Mouse (Mus musculus): ENCODE results near the gene Scfd1.

Gene Scfd1

GRCm38 (mm10) chr12:51377003-51377887, at the start of gene Scfd1:
Gene Scfd1, plus strand, starts transcription at chr12:51377510.
- peak; percentile 95 for DNase-seq

DNA sequence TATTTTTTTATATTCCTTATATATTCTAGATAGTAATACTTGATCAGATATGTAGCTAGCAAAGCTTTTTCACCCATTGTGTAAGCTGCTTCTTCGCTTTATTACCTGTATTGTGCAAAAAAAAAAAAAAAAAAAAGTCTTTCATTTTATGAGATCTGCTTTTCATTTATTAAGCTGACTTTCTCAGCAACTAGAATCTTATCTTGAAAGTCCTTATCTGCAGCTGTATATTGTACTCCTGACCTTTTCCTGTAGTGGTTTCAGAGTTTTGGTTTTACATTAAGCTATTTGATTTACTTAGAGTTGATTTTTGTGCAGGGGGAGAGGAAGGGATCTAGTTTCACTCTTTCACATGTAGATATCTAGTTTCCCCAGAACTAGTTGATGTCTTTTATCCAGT, 40.3 kb upstream of the Scfd1 start:
- no peak for DNase-seq

DNA sequence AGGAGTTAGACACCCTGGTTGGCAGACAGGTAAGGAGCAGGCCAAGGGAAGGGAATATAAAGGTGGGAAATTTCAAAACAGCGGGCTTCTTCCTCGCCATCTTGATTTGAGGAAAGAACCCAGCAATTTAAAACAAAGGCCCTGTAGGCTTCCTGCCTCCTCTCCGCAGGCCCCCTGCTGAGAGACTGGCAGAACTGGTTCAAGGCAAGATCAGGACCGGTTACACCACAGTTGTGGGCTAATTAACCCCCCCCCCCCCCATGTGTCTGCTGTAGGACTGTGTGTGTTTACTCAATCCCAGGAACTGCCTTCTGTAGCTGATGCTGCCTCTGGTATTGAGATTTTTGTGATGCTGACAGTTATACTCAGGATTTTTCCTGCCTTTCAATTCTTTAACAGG, 31.2 kb upstream of the Scfd1 start:
- peak; percentile 31 for DNase-seq

GRCm38 (mm10) chr12:51347988-51348697, 29.2 kb upstream of the Scfd1 start, which contains the start of gene G2e3:
Gene G2e3, plus strand, starts transcription at chr12:51348061.
- DNase-seq = peak; percentile 83

DNA sequence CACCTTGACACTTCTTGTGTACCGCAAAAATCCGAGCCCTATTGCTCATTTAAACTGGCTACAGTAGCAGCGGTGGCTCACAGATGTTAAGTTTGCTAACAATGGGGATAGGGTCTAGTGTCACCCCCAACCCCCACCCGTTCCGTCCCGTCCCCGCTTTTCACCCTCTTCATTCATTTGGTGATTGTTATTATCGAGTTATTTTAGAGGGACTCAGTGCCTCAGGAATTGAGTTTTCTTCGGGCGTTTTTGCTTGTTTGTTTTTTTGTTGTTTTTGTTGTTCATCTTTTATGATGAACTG, 28.7 kb upstream of the Scfd1 start:
- no peak for DNase-seq

GRCm38 (mm10) chr12:51355296-51355695, 22.0 kb upstream of the Scfd1 start:
- no peak for DNase-seq

DNA sequence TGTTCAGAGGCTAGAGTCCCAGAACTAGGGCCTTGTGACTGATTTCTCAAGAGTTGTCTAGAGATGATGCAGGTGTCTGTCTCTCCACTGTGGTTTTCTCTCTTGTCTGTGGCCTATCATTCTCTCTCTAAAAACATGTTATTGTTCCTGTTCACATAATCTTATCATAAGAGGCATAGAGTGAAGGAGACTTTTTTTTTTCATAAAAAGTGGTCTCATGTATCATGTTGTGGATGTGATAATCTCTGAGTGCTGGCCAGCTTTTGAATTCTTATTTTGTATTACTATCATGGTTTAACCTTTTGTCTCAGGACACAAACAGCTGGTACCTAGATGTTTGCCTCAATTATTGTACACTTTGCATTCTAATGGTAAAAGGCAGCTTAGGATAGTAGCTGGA, 16.0 kb upstream of the Scfd1 start:
- DNase-seq = no peak

DNA sequence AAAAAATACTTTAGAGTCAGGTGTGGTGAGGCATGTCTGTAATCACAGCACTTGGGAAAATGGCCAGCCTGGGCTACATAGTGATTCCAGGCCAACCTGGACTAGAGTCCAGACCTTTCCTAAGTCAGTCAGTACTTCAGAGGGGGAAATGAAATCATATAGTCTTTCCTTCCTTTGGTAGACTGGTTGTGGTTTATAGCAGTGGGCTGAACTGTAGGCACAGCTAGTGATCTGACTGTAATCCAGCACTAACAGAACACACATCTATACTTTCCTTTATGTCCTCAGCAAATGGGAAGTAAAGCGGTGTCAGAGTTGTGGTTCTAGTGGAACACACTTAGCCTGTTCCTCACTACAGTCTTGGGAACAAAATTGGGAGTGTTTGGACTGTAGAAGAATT, 14.4 kb upstream of the Scfd1 start:
- DNase-seq = no peak

DNA sequence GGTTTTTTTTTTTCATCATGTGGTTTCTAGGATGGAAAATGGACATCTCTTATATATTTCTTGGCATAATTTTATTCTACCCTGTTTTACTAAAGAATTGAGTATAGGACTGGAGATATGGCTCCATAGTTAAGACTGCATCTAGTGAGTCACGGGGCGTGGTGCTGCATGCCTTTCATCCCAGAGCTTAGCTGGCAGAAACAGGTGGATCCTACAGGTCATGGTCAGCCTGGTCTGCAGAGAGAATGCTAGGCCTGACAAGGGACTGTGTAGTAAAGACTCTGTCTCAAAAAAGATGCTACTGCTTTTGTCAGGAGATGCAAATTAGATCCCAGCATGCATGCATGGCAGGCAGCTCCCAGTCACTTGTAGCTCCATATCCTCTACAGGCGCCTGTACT, 8.8 kb upstream of the Scfd1 start:
- no peak for DNase-seq

DNA sequence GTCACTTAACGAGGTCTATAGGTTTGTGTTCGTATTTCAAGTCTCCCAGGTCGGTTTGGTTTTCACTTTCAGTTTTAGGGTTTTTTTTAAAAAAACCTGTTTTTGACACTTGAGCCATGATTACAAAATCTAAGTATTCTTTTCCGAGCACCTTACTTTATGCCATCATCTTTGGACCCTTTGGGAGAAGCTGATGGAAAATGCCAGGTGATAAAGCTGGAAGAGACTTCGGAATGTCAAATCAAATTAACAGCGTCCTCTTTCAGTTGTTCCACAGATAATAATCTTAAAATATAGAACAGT, 529 bp downstream of the Scfd1 start:
- no peak for DNase-seq

- no peak for DNase-seq
Measured at GRCm38 (mm10) chr12:51399871-51400270, 22.6 kb downstream of the Scfd1 start.

- peak; percentile 16 for DNase-seq
Measured at GRCm38 (mm10) chr12:51402060-51402698, 24.9 kb downstream of the Scfd1 start.

GRCm38 (mm10) chr12:51403987-51404586, 26.8 kb downstream of the Scfd1 start:
- no peak for DNase-seq

- DNase-seq = no peak
Measured at GRCm38 (mm10) chr12:51411362-51411761, 34.1 kb downstream of the Scfd1 start.

- no peak for DNase-seq
Measured at GRCm38 (mm10) chr12:51437541-51437940, 60.2 kb downstream of the Scfd1 start.

- no peak for DNase-seq
Measured at GRCm38 (mm10) chr12:51438311-51438710, 61.0 kb downstream of the Scfd1 start.

DNA sequence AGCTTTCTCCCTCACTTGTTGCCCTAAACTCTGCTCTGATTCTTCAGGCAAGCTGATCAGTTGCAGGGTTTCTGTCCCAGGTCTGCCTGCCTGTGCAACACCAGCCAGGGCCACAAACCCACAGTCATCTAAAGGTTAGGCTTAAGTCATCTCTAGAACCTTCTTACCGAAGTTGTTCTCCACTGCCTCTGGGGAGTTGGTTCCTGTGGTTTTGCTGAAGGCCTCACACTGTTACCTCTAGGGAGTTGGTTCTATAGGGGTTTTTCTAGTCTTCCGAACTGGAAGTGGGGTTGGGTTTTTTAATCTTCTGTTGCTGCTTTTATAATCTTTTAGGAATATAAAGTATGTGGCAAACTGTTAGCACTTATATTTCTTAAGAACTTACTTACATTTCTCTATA, 72.0 kb downstream of the Scfd1 start:
- no peak for DNase-seq

GRCm38 (mm10) chr12:51470881-51471280, 93.6 kb downstream of the Scfd1 start:
- no peak for DNase-seq

DNA sequence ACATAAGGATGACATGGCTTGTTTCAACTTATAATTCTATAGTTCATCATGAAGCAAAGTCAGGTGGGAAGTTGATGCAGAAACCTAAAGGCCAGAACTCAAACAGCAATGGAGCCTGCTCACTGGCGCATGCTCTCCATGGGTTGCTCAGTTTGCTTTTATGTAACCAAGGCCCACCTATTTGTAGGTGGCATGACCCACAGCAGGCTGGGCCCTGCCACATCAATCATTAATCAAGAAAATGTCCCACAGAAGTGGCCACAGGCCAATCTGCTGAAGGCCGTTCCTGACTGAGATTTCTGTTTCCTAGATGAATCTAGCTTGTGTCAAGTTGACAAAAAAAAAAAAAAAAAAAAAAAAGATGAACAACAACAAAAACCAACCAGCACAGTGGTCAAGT, 103.9 kb downstream of the Scfd1 start:
- DNase-seq = peak; percentile 68

GRCm38 (mm10) chr12:51492040-51492439, 114.7 kb downstream of the Scfd1 start:
- DNase-seq = no peak

DNA sequence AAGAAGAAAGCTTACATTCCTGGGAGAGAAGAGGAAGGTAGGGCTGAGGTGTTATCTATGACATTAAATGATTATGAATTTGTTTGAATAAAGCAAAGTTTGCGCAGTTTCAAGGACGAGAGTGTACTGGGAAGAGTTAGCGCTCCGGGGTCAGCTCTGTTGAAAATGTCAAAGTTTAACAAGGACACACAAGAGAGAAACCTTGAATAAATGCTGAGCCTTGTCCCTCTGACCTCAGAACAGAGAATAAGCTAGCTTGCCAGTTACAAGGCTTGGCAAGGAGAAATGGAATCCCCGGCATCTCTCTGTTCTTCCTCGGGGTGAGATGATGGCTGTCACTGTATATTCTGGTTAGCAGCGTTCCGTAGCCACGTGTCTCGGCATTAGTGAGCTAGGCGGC, 116.2 kb downstream of the Scfd1 start:
- peak; percentile 35 for DNase-seq

GRCm38 (mm10) chr12:51494641-51495040, 117.3 kb downstream of the Scfd1 start:
- DNase-seq = no peak
